Mouse (Mus musculus): ENCODE measurements around the gene Pidd1.
A peak's percentile ranks its signal among the peaks of the same experiment; 100 is the strongest.
"Not testable (repeated sequence)": the region's sequence is repeated elsewhere in the genome, so short reads cannot be mapped to it uniquely, and the experiment has no call there.

The Pidd1 gene

DNA sequence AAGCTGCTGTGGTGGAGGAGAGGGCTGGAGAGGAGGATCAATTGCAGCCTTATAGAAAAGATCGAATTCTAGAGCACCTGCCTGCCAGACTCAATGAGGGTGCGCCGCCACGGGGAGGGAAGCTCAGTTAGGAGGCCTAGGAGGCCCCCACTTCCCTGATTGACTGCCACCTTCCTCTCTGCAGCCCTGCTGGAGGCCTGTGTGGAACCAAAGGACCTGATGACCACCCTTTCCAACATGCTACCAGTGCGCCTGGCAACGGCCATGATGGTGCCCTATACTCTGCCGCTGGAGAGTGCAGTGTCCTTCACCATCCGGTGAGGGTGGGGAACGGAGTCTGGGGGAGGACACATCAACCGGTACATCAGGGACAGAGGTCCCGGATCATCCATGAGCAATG is 14.8 kb upstream of the Pidd1 start:
- DNase-seq (ENCODE audit: low spot score in 2 of 2) = no peak

DNA sequence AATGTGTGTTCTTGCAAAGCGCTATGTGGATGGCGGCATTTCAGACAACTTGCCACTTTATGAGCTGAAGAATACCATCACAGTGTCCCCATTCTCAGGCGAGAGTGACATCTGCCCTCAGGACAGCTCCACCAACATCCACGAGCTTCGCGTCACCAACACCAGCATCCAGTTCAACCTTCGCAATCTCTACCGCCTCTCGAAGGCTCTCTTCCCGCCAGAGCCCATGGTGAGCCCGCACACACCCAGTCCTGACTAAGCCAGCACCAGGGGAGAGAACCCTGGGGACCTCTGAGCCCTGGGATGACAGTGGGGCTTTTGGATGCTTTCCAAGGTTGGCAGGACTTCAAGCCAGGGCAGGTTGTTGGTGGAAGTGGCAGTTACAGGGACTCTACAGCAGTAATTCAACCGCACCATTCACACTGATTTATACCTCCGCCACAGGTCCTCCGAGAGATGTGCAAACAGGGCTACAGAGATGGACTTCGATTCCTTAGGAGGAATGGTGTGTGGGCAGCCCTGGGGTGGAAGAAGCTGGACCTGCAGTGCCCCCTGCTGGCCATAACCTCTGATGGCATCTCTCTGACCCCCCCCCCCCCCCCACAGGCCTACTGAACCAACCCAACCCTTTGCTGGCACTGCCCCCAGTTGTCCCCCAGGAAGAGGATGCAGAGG is 14.3 kb upstream of the Pidd1 start:
- DNase-seq (ENCODE audit: low spot score in 2 of 2) = no peak

DNA sequence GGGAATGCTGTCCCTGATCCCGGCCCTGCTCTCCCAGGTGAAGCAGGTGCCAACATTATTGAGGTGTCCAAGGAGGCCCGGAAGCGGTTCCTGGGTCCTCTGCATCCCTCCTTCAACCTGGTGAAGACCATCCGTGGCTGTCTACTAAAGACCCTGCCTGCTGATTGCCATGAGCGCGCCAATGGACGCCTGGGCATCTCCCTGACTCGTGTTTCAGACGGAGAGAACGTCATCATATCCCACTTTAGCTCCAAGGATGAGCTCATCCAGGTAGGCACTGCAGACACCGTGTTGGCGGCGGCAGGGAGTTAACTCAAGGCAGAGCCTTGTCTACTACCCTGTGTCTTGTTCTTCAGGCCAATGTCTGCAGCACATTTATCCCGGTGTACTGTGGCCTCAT is 13.4 kb upstream of the Pidd1 start:
- DNase-seq (ENCODE audit: low spot score in 2 of 2) = no peak

DNA sequence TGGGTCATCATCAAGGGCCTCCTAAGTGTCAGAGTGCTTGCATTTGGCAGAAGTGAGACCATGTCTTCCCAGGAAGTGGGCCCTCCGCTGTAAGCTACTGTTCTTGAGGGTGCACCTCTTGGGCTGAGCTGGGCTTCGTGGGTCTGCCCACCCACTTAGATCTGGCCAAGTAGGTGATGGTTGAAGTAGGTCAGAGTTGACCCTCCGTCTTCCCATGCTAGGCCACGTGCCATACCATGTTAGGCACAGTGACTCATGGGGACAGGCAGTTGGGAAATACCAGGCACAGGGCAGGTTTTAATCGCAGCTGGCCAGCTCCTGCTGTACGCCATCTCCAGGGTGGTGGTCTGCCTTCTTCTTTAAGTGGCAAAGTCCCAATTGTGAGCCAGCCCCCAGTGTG is 12.9 kb upstream of the Pidd1 start:
- DNase-seq (ENCODE audit: low spot score in 2 of 2) = no peak

DNA sequence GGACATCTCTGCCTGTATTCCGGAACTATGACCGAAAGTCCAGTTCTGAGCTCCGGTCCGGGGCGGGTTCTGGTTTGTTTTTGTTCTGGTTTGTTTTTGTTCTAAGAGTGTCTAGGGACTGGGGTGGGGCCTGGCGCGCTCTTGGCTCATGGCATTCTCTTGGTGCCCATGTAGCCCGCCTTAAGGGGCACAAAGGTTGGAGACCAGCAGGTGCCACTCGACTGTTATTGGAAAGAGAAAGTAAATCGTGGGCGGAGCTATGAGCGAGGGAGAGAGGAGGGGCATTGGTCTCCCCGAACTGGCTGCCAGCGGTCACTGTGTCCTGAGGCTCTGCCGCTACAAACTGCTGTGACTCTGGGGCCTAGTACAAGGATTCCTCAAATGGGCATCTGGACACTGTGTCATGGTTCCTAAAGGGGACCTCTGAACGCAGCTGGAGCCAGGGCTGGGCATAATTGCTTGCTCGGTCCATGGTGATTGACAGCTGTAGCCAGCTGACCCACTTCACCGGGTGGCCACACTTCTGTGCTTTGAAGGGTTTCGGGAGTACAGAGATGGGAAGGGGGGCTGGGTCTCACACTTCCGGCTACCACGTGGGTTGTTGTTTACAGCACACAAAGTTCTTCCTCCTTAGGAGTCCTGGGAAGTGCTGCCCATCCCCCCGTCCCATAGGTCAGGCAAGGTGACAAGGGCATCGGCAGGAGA is 11.9 kb upstream of the Pidd1 start:
- DNase-seq (ENCODE audit: low spot score in 2 of 2) = no peak

DNA sequence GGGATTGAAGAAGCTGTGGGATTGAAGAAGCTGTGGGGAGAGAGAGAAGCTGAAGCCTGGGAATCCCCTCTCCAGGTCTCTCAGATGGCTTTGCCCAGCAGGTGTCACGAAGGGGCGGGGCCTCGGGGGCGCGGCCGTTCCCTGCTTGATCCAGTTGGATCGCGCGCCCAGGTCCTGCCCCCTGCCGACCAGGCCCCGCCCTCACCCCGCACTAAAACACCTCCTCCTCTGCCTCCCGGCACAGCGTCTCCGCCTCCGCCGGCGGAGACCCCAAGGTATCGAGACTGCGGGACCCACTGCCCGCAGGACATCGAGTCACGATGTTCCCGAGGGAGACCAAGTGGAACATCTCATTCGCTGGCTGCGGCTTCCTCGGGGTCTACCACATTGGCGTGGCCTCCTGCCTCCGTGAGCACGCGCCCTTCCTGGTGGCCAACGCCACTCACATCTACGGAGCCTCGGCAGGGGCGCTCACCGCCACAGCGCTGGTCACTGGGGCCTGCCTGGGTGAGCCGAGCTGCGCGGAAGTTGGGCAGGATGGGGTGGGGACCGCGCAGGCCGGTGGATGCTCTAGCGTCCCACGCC is 11.2 kb upstream of the Pidd1 start, which contains the start of gene Pnpla2:
Gene Pnpla2, plus strand, starts transcription at position 232 of the 585 bp plus-strand sequence.
- DNase-seq (ENCODE audit: low spot score in 2 of 2) = peak; percentile 88 to 90

DNA sequence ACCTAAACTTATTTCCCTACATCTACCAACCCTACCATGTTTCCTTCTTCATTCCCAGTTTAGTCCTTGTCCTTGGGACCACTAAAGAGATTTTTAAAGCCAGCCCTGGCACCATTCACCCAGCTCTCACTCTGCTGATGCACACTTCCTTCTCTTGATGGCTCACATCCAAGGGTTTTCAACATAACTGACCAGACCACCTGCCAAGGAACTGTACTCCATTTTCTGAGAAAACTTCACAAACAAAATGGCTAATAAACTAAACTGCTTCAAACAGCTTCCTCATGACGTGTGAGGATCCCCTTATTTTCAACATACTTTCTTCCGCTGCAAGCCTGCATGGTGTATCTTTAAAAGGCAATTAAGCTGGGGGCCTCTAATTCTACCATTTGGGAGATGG is 9.8 kb upstream of the Pidd1 start:
- no peak for DNase-seq (ENCODE audit: low spot score in 2 of 2)

DNA sequence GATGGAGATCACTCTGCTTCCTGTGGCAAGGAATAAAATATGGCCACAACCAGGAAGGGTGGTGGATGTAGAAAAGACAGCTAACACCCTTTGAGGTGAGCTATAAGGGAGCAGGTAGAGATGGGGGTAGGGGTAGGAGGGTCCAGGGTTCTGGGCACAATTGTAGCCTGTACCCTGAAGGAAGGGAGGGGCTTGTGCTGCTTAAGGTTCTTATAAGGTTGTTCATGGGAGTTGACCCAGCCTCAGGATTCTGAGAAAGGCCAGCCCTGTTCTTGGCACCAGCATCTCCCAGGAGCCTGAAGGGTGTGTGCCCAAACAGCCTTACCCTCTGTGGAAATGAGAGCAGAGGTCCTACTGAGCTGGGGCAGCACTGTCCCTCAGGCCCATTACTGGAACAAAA is 8.1 kb upstream of the Pidd1 start:
- no peak for DNase-seq (ENCODE audit: low spot score in 2 of 2)

DNA sequence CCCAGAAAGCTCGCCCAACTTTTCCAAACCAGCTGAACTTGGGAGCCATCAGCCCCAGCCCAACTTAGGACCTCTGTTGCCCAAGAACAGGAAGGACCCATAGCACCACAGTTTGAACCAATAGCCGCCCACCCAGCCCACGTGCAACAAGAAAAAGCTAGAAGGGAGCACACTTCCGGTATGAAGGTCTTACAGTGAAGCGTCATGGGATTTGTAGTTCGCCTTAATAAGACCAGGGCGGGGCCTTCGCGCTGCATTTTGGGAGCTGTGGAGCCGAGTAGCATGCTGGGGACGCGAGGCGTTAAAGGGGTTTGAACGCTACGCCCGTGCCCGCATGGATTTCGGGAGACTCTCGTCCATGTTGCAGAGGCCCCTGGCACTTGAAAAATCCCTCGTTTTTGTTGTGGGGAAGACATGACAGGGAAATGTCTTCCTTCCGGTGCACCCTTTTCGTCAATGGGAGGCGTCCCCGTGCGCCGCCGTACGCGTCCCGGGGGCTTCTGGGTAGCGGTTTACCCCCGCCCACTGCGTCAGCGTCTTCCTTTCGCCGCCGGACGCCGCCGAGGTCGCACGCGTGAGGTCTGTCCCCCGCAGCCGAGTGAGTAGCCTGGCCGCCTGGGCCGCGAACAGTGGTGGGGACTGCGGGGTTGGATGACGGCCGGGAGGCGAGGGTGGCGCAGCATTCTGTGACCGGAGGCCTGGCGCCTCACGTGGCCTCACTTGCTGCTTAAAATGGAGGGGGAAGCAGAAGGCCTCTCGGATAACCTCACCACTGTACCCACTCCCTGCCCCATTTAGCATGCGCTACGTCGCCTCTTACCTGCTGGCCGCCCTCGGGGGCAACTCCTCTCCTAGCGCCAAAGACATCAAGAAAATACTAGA is 3.5 kb upstream of the Pidd1 start, which contains the start of gene Rplp2:
Gene Rplp2, plus strand, starts transcription at position 261 of the 882 bp plus-strand sequence.
- peak; percentile 88 to 94 for DNase-seq (ENCODE audit: low spot score in 2 of 2)

DNA sequence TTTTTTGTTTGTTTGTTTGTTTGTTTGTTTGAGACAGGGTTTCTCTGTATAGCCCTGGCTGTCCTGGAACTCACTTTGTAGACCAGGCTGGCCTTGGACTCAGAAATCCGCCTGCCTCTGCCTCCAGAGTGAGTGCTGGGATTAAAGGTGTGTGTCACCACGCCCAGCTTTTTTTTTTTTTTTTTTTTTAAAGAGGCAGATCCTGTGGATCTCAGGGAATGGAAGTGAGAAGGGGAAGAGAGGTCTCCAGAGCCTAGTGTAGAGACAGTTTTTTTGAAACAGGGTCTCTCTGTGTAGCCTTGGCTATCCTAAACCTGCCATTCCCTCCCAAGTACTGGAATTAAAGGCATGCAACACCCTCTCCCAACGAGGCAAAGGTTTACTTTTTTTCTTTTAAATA is 2.5 kb upstream of the Pidd1 start:
- DNase-seq (ENCODE audit: low spot score in 2 of 2) = not testable (repeated sequence)

DNA sequence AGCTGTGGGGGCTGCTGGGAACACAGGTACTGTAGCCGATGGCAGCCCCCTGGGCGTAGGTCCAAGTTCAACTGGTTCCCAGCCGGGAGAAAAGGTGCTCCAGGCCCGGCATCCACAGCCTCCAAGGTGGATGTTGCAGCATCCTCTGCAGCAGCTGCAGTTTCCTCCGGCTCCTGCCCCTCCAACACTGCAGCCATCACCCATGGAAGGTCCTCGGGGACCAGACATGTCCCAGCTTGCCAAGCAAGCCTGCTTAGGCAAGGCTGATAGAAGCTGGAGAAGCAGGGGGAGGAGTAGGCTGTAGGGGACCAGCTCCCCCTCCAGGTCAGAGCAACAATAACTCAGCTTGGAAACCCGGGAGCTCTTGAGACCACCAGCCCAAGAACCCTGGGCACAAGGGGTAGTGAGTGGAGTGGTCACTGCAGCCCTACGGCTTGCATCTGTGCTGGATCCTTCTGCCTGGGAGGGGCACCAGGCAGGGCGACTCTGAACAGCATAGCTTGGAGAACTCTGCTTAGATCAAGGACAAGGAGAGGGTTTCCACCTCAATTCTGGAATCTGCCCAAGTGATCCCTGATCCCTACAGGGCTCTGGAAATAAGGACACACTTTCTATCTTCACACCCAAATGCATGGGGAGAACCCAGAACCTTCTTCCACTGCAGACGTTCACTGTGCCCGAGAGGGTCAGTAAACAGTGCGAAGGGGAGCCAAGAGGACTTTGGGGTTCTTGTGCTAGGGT is 574 bp downstream of the Pidd1 start:
- peak; percentile 10 to 16 for DNase-seq (ENCODE audit: low spot score in 2 of 2)

DNA sequence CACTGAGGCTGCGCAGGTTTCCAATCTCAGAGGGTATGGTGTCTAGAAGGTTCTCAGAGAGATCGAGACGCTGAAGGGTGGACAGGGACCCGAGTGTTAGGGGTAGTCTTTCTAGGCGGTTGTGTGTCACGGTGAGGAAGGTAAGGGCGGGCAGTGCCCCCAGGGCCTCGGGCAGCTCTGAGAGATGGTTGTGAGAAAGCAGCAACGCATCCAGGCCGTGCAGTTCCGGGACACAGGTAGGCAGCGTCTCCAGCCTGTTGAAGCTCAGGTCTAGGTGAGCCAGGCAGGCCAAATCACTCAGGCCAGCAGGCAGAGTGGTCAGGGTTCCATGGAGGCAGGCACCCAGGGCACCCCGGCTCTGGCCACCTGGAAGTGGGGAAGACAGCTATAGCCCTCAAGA is 1.6 kb downstream of the Pidd1 start:
- peak in 1 of 2 experiments; percentile 6 for DNase-seq (ENCODE audit: low spot score in 2 of 2)

DNA sequence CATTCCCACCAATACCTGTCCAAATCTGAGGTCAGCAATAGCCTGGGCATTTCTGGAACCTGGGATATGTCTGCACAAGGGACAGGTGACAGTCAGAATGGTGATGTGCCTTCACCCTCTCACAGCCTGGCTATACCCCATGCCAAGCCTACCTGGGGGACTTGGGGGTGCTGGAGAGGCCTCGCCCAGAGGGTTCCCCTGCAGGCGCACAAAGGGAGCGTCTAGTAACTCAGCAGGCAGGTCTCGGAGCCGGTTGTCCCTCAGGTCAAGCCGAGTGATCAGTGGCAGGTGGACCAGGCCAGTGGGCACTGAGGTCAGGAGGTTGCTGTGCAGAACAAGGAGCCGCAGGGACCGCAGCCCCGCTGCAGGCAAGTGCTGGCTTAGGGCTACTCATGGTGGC is 2.4 kb downstream of the Pidd1 start:
- peak in 1 of 2 experiments; percentile 11 for DNase-seq (ENCODE audit: low spot score in 2 of 2)

DNA sequence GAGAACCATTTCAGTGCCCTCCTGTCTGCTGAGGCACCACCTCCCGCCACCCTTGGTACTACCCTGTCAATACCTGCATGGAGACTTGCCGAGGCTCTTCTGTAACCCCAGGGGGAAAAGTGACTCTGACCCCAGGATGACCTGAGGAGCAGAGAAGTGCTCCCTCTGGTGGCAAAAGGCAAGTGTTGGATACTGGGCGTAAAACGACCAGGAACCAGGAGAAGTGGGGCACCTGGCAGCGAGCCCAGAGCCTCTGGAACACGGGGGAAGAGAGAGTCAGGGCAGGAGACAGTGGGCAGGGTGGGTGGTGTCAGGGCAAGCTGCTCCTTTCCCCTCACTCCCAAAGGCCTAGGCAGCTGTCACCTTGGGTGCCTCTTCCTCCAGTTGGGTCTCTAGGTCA is 3.2 kb downstream of the Pidd1 start:
- peak; percentile 58 to 60 for DNase-seq (ENCODE audit: low spot score in 2 of 2)

DNA sequence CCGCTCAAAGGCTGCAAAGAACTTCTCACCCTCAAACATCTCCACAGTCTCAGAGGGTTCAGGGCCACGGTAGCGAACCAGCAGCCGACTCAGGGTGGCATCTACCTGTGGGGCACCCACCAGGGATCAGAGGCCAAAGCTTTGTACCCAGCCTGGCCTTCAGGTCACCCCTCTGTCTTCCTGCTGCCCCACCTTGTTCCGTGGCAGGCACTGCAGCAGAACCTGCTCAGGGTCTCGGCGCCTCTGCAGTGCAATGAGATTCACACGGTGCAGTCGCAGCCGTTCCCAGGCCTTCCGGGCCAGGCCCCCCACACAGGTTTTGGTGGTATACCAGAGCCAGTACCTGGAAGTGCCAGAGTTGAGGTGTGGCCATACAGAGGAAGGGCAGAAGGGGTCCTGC is 4.0 kb downstream of the Pidd1 start:
- peak; percentile 7 to 16 for DNase-seq (ENCODE audit: low spot score in 2 of 2)

DNA sequence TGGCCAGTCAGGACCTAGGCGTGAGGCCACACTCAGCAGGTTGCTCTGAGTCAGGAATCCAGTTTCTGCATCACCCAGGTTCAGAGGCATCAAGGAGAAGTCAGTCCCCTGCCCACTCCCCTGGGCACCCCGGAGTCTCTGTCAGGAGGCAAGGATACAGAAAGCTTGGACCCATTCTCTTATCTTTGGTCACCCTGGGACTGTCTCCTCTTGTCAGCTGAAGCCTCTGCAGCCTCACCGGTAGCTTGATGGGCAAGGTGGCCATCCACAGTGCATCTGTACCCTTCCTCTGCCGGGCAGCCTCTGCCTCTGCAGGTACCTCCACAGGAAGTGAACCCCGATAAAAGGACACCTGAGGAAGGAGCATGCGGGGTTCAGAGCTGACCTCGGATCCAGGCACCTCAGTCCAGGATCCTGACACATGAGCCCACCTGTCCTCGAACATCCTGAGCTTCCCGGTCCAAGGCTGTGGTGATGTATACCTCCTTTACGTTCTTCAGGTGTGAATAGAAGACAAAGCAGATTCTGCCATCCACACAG is 4.6 kb downstream of the Pidd1 start:
- DNase-seq (ENCODE audit: low spot score in 2 of 2) = peak in 1 of 2 experiments; percentile 7

DNA sequence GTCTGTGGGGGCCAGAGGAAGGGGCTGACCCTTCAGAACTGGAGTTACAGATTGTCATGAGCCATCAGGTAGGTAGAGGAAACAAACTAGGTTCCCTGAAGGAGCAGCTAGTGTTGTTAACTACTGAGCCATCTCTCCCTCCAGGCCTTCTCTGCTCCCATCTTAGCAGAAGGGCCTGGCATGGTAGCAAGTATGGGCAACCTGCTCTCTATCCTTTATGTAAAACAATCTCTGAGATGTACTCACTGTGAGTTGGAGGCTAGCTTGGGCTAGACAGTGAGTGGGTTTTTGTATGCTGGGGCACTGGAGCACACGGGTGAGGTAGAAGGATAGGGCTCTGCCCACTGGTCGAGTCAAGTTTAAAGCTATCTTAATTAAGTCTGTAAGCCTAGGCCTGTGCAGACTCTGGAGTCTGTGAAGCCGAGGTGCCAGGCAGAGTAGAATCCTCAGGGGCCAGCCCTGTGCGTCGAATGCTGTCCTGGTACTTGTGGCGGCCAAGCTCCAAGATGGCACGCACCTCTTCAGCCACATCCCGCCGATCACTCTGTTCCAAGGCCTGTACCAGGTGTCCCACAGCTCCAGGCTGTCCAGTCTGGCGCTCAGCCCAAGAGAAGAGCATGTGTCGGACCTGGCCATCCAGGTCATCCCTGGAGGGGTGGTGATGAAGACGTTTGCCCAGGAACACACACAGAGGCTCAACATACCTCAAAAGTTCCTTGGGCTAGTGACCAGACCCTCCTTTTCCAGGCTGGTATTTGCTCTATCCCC is 5.4 kb downstream of the Pidd1 start:
- peak; percentile 21 to 28 for DNase-seq (ENCODE audit: low spot score in 2 of 2)

DNA sequence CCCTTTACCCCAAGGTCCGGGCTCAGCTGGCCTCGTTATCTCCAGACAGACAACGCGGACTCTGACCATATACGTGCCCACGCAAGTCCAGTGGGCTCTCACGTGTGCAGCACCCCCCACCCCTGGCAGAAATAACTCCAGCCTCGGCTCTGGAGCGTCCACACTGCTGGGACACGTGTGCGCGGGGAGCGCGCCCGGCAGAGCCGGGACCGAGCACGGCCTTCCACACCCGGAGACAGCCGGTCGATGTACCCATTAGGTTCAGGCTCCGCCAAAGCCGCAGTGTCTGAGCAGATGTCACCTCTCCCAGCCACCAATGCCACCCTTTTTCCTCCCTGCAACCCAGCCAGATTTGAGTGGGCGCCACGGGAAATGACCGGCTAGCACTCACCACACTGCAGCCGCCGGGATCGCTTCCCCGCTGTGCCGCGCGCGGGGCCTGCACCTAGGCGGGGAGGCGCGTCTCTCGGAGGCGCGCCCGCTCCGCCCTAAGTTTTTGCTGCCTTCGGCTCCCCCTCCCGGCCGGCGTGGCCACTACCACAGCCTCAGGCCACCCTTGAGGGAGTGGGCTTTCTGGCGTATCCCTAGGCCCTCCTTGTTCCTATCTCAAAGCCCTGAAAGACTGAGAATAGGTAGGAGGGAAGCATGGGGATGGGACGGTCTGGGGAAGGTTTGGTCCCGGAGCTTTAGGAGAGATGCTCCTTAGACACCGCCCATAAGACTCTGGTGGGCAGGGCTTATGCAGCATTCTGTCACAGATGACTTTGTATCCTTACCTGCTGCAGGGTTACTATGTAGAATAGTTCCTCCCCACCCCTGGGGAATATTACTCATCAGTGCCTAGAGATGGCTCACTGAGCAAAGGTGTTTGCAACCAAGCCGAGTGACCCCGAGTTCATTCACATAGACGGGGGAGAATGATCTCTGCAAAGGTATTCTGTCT is 6.4 kb downstream of the Pidd1 start, which contains the start of gene Slc25a22:
Gene Slc25a22, minus strand, starts transcription at position 715 of the 943 bp plus-strand sequence.
- DNase-seq (ENCODE audit: low spot score in 2 of 2) = peak; percentile 71 to 82

DNA sequence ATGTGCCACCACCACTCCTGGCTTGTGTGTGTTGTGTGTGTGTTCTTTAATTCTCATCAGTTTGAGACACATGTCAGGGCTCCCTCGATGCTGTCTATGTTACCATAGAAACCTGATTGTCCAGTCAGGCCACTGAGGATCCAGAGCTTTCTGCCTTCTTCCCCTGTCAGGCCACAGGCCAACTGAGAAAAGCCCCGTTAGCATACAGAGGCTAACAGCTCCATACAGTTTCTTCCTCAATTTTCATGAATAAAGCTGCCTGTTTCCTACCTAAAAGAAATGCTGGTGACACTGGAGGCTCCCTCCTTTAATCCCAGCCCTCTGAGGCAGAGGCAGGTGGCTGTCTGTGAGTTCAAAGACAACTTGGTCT is 7.3 kb downstream of the Pidd1 start:
- DNase-seq (ENCODE audit: low spot score in 2 of 2) = no peak
